Mouse (Mus musculus) hindbrain, embryonic 16.5 days (tissue): ENCODE measurements around the gene H2al1d. TPM values are rescaled to one million over a fixed set of nuclear protein-coding genes. Genes with fewer than 3 reads are reported as not detected.
"Not testable (repeated sequence)": the region's sequence is repeated elsewhere in the genome, so short reads cannot be mapped to it uniquely, and the experiment has no call there.

Experiments
- ATAC-seq: fragments of 200-750 bp; cut with Nextera tagmentation; 2 replicates; pipeline ENCODE4 v1.8.0; 2017; ENCODE audit warnings: moderate TSS enrichment, moderate library complexity
- H3K27ac ChIP-seq: fragments of 300-500 bp; sonication (generic); 2 replicates; pipeline ENCODE4 v1.5.1; 2014; ENCODE audit warnings: low read depth, mild to moderate bottlenecking, control low read depth, low read length, moderate library complexity
- H3K27me3 ChIP-seq: fragments of 300-500 bp; sonication (generic); replicated peaks from 2 replicates; pipeline ENCODE4 v1.6.1; 2014; ENCODE audit warnings: low read length; ENCODE audit not compliant: control insufficient read depth, insufficient read depth
- H3K36me3 ChIP-seq: fragments of 300-500 bp; sonication (generic); 2 replicates; pipeline ENCODE4 v1.6.1; 2014; ENCODE audit warnings: mild to moderate bottlenecking, low read length, moderate library complexity, mixed read lengths; ENCODE audit not compliant: control insufficient read depth, insufficient read depth
- H3K4me1 ChIP-seq: fragments of 300-500 bp; sonication (generic); 2 replicates; pipeline ENCODE4 v1.6.1; 2014; ENCODE audit warnings: low read depth, low read length; ENCODE audit not compliant: control insufficient read depth, insufficient read depth
- H3K4me2 ChIP-seq: fragments of 300-500 bp; sonication (generic); 2 replicates; pipeline ENCODE4 v1.6.1; 2014; ENCODE audit warnings: mild to moderate bottlenecking, low read length, control low read depth, moderate library complexity
- H3K4me3 ChIP-seq: fragments of 300-500 bp; sonication (generic); 2 replicates; pipeline ENCODE4 v1.5.1; 2014; ENCODE audit warnings: mild to moderate bottlenecking, low read length, control low read depth, moderate library complexity
- H3K9ac ChIP-seq: fragments of 300-500 bp; sonication (generic); 2 replicates; pipeline ENCODE4 v1.6.1; 2014; ENCODE audit warnings: low read depth, mild to moderate bottlenecking, control low read depth, low read length, moderate library complexity
- H3K9me3 ChIP-seq: fragments of 300-500 bp; sonication (generic); 2 replicates; pipeline ENCODE4 v1.6.1; 2014; ENCODE audit warnings: mild to moderate bottlenecking, low read length, moderate library complexity; ENCODE audit not compliant: control insufficient read depth
- WGBS: fragments of 180-500 bp; shearing (Covaris S2); extraction: QIAGEN DNeasy Blood & Tissue Kit; methylation state at CpG from one replicate; pipeline ENCODE4 v1.1.7; 2014; 5-methylcytosine and 5-hydroxymethylcytosine counted together
- polyA plus RNA-seq: library from polyadenylated mRNA; unstranded; fragments of >200 nt; fragmentation: Nextera tagmentation; extraction: Ambion mirVana; gene quantifications from 2 replicates; pipeline ENCODE4 v1.2.1, GENCODE M21; 2015

H2al1d gene
- not detected in 2 replicates for polyA plus RNA-seq

- not testable (repeated sequence) for H3K27me3 ChIP-seq, H3K27ac ChIP-seq, H3K4me3 ChIP-seq, H3K9ac ChIP-seq, H3K4me2 ChIP-seq, H3K36me3 ChIP-seq, ATAC-seq, H3K4me1 ChIP-seq, H3K9me3 ChIP-seq
- no CpG with 5 or more reads among the region's 6 CpGs for WGBS
Measured at GRCm38 (mm10) chrX:11308524-11308923, at the start of gene H2al1d. Gene H2al1d, plus strand, starts transcription at chrX:11308824.

- ATAC-seq, result no peak
- WGBS, result 74% methylated on average over 8 of the region's 8 CpGs
- Histone ChIP-seq H3K4me1 (no peaks in the 10 kb centered on the region), H3K9ac (no peak overlapping the region), H3K4me3 (no peak overlapping the region), H3K27ac (no peak overlapping the region), H3K27me3 (no peaks in the 10 kb centered on the region; the same call in 1 of the 2 replicates), H3K36me3 (no peaks in the 10 kb centered on the region), H3K9me3 (no peaks in the 10 kb centered on the region; the same call in 1 of the 2 replicates), H3K4me2 (no peak overlapping the region)
Measured at GRCm38 (mm10) chrX:11264918-11265317, 43.7 kb upstream of the H2al1d start.

- no peak for ATAC-seq
- no peak overlapping the region for H3K4me2 ChIP-seq
- no peak overlapping the region for H3K27ac ChIP-seq
- H3K4me3 ChIP-seq, result no peak overlapping the region
- WGBS, result 56% methylated on average over 7 of the region's 7 CpGs
- H3K9ac ChIP-seq, result no peak overlapping the region
- H3K4me1 ChIP-seq, result no peaks in the 10 kb centered on the region
- no peaks in the 10 kb centered on the region; the same call in 1 of the 2 replicates for H3K27me3 ChIP-seq
- H3K9me3 ChIP-seq, result no peaks in the 10 kb centered on the region
- H3K36me3 ChIP-seq, result no peaks in the 10 kb centered on the region
Measured at GRCm38 (mm10) chrX:11267791-11268190, 40.8 kb upstream of the H2al1d start.

GRCm38 (mm10) chrX:11269074-11269473 lies 39.5 kb upstream of the H2al1d start:
- peak; percentile 92 for ATAC-seq
- no peaks in the 10 kb centered on the region for H3K36me3 ChIP-seq
- no peak overlapping the region for H3K4me2 ChIP-seq
- H3K27me3 ChIP-seq, result no peaks in the 10 kb centered on the region; the same call in 1 of the 2 replicates
- no peaks in the 10 kb centered on the region for H3K4me1 ChIP-seq
- no peak overlapping the region for H3K4me3 ChIP-seq
- no peaks in the 10 kb centered on the region for H3K9me3 ChIP-seq
- H3K9ac ChIP-seq, result no peak overlapping the region
- 60% methylated on average over 3 of the region's 3 CpGs for WGBS
- no peak overlapping the region for H3K27ac ChIP-seq

GRCm38 (mm10) chrX:11273190-11273589 lies 35.4 kb upstream of the H2al1d start:
- Histone ChIP-seq H3K4me3 (no peak overlapping the region), H3K27me3 (no peaks in the 10 kb centered on the region), H3K27ac (no peak overlapping the region), H3K9ac (no peak overlapping the region), H3K4me2 (no peak overlapping the region), H3K9me3 (no peaks in the 10 kb centered on the region), H3K36me3 (no peaks in the 10 kb centered on the region), H3K4me1 (no peaks in the 10 kb centered on the region)
- no peak for ATAC-seq
- WGBS, result 82% methylated on average over 3 of the region's 3 CpGs

- Histone ChIP-seq H3K27me3 (no peaks in the 10 kb centered on the region), H3K9ac (no peak overlapping the region), H3K4me1 (no peaks in the 10 kb centered on the region), H3K36me3 (no peaks in the 10 kb centered on the region), H3K9me3 (no peaks in the 10 kb centered on the region), H3K27ac (no peak overlapping the region), H3K4me2 (no peak overlapping the region), H3K4me3 (no peak overlapping the region)
- 54% methylated on average over 6 of the region's 6 CpGs for WGBS
- ATAC-seq, result no peak
Measured at GRCm38 (mm10) chrX:11277083-11277482, 31.5 kb upstream of the H2al1d start.

GRCm38 (mm10) chrX:11280741-11281140 lies 27.9 kb upstream of the H2al1d start:
- no peaks in the 10 kb centered on the region for H3K9me3 ChIP-seq
- H3K27me3 ChIP-seq, result no peaks in the 10 kb centered on the region
- ATAC-seq, result no peak
- H3K4me2 ChIP-seq, result no peak overlapping the region
- WGBS, result 64% methylated on average over 2 of the region's 2 CpGs
- no peak overlapping the region for H3K4me3 ChIP-seq
- no peak overlapping the region for H3K27ac ChIP-seq
- H3K36me3 ChIP-seq, result no peaks in the 10 kb centered on the region
- no peaks in the 10 kb centered on the region for H3K4me1 ChIP-seq
- no peak overlapping the region for H3K9ac ChIP-seq

GRCm38 (mm10) chrX:11288306-11288882 lies 20.2 kb upstream of the H2al1d start:
- no peaks in the 10 kb centered on the region for H3K36me3 ChIP-seq
- no peak overlapping the region for H3K27ac ChIP-seq
- H3K4me3 ChIP-seq, result no peak overlapping the region
- no peak overlapping the region for H3K4me2 ChIP-seq
- H3K9ac ChIP-seq, result no peak overlapping the region
- H3K4me1 ChIP-seq, result no peaks in the 10 kb centered on the region
- no peak for ATAC-seq
- 84% methylated on average over 14 of the region's 14 CpGs for WGBS
- no peaks in the 10 kb centered on the region for H3K27me3 ChIP-seq
- no peaks in the 10 kb centered on the region for H3K9me3 ChIP-seq

- ATAC-seq, result no peak
- no peaks in the 10 kb centered on the region for H3K36me3 ChIP-seq
Measured at GRCm38 (mm10) chrX:11289244-11289643, 19.4 kb upstream of the H2al1d start.

More at GRCm38 (mm10) chrX:11289244-11289643, 19.4 kb upstream of the H2al1d start:
- H3K9ac ChIP-seq, result no peak overlapping the region
- no peak overlapping the region for H3K4me3 ChIP-seq
- 48% methylated on average over 4 of the region's 4 CpGs for WGBS
- no peak overlapping the region for H3K4me2 ChIP-seq
- H3K9me3 ChIP-seq, result no peaks in the 10 kb centered on the region
- H3K4me1 ChIP-seq, result no peaks in the 10 kb centered on the region
- H3K27ac ChIP-seq, result no peak overlapping the region
- no peaks in the 10 kb centered on the region for H3K27me3 ChIP-seq
